Mouse (Mus musculus) frontal cortex, postnatal 36 days (tissue): ENCODE data around the gene Gpr6.

ENCODE experiments used
- DNase-seq, 2 experiments: peaks; one replicate each; pipeline ENCODE4 v3.0.0; 2022; ENCODE audit warnings: low spot score in 2 of 2

Gene Gpr6

GRCm38 (mm10) chr10:41072116-41072515 is at the start of gene Gpr6:
Gene Gpr6 (minus strand): TSS chr10:41072285.
- DNase-seq: peak; percentile 49 to 55

DNA sequence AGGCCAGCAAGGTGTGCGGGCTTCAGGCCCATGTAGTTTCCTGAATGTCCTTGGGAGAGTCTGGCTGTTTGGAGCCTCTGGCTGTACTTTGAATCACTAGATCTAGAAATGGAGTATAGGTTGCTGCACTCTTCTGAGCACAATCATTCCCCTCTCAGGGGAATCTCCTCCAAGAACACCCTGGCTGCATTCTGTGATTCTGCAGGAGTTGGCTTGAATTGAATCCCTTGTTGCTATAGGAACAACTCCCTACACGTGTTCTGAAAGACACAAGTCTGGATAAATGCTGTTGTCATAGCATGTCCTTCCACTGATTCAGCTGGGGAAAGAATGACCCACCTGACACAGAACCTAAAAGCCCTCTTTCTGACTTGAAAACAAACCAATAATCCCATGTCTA is 28.0 kb upstream of the Gpr6 start:
- peak in 1 of 2 experiments; percentile 11 for DNase-seq

- no peak for DNase-seq
These were observed 26.1 kb upstream of the Gpr6 start for GRCm38 (mm10) chr10:41098137-41098536.

DNA sequence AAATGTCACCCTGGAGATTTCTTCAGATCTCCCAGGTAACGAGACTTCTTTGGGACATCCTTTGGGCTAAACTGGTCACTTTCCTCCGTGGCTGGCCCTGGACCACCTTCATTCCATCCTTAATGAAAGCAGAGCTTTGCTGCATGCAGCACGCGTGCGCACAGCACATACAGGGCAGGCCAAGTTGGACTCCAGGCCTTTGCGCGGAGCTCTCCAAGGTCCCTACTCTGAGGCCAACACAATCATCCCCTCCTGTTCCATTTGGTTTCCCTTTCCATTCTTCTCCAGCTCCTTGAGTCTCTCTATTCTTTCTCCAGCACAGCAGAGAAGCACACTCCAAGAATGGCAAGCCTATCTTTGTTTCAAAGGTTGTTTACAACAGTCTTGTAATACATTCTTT is 16.8 kb upstream of the Gpr6 start:
- DNase-seq: no peak

GRCm38 (mm10) chr10:41071696-41072095 is 389 bp downstream of the Gpr6 start:
- DNase-seq: no peak

DNA sequence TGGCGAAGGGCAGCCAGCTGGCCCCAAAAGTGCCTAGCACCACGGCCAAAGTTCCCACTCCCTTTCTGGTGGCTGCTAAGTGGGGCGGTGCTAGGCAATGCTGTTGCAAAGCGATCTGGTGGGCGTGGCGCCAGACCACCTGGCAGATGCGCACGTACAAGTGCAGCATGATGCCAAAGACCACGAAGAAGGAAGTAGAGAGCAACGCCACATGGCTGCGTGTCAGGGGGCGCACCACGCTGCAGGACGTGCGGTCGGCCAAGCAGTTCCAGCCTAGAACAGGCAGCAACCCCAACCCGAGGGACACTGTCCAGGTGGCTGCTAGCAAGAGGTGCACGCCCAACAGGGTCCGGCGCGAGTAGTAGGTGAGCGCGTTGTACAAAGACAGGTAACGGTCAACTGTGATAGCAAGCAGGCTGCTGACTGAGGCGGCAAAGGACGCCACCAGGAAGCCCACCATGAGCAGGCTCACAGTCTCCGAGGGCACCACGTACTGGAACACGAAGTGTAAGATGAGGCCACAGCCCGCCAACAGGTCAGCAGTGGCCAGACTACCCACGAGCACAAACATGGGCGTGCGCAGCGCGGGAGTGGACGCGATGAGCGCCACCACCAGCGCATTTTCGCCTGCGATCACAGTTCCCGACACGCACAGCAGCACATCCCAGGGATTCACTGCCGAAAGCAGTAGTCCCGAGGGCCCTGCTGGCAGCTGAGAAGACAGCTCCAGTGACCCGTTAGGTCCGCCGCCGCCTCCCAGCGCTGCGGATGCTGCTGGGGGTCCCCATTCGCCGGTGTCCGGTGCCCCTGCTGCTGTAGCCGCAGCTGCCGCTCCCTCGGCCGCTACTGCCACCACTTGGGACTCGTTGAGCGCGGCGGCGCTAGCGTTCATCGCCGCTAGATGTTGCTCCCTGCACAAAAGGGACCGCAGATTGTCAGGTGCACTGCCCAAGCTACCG is 1.1 kb downstream of the Gpr6 start:
- DNase-seq: peak; percentile 58 to 68

- DNase-seq: no peak
These were observed 11.7 kb downstream of the Gpr6 start for GRCm38 (mm10) chr10:41060250-41060831.

GRCm38 (mm10) chr10:41055581-41055980 is 16.5 kb downstream of the Gpr6 start:
- DNase-seq: no peak

GRCm38 (mm10) chr10:41054005-41054404 is 18.1 kb downstream of the Gpr6 start:
- DNase-seq: no peak

GRCm38 (mm10) chr10:41042272-41042671 is 29.8 kb downstream of the Gpr6 start:
- no peak for DNase-seq

DNA sequence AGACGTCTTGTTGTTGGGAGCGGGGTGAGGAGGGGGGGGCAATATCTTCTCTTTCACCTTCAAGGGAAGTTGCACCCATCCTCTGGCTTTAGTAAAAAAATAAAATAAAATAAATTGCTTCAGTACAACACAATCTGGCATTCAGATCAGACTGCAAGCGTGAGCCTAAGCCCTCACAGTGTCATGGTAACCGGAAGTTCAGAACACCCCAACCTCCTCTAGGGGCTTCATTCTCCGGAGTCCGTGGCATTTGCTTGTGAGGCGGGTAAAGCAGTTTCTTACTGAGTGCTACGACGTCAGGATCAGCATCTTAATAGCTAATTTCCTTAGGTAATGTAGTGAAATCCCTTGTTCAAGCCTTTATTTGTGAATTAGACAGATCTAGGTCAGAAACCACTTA is 30.6 kb downstream of the Gpr6 start:
- no peak for DNase-seq

- DNase-seq: no peak
These were observed 31.5 kb downstream of the Gpr6 start for GRCm38 (mm10) chr10:41040530-41041085.

DNA sequence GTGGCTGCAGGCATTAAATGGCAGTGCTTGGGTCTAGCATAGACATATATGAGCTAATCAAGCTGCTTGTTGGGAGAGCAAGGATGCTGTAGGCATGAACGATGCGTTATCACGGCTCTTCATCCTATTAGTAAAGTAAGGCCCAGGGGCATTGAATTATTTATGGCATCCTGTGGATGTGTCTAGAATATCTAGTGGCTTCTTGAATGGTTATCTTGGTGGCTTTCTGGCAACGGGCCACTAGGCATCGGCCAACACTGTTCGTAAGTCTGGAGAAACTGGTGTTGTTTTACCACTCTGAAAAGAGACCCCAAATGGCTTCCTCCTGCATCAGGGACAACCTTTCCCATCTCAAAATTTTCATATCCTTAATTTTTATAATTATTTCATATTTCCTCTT is 33.6 kb downstream of the Gpr6 start:
- no peak for DNase-seq

- DNase-seq: peak; percentile 42 to 71
These were observed 34.4 kb downstream of the Gpr6 start for GRCm38 (mm10) chr10:41037722-41038121.

DNA sequence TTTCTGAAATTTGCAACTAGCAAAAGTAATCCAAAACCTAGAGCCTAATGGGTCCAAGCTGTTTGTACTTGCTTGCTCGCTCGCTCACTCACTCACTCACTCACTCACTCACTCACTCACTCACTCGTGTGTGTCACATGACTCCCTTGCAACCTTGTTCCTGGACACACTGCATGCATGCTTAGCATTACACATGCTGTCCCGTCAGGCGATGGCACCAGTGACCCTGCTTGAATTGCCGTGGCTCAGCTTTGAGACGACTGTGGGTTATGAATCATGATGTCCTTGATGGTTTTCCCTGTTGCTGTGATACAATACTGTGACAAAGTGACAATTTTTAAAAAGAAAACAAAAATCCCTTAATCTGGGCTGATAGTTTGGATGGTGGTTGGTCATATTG is 39.3 kb downstream of the Gpr6 start:
- no peak for DNase-seq

DNA sequence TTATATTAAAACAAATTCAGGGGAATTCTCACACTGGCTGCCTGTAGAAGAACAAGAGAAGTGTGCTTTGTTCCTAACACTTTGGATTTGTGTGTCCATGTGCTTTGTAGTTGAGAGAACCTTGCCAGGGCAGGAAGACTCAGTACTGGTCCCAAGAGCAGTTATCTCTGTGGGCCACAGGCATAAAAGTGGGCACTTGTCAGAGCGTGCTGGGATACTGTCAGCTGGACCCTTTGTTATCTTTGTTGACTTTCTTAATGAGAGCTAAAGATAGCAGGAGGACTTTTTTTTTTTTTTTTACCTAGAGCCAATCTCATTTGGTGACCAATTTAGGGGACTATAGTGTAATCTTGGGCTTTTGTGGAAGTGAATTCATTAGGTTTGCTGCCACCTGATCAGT is 47.2 kb downstream of the Gpr6 start:
- no peak for DNase-seq

DNA sequence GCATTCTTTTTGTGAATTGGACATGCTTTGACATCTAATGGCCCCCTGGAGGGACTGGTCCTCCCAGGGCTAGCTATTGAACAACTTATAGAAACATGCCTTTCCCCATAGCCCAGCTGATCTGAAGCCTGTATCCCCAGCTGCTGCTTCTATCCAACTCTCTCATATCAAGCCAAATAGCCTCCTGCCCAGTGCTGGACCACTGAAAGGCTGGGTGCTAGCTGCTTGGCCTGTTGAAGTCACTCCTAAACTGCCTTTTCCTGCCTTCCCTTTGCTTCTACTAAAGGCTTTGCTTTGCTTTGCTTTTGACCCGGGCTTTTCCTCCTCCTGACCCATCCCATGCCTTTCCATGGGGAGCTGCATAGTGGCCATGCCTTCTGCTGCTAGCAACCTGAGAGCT is 47.7 kb downstream of the Gpr6 start:
- DNase-seq: no peak

GRCm38 (mm10) chr10:41022226-41022625 is 49.9 kb downstream of the Gpr6 start:
- DNase-seq: no peak
